Mouse (Mus musculus) CH12.LX (cell line): ENCODE data around the gene Psmd2. TPM values are rescaled to one million over a fixed set of nuclear protein-coding genes. Genes with fewer than 3 reads are reported as not detected.

Experiments
- DNase-seq: peaks from one replicate; pipeline ENCODE4 v3.0.0-alpha.2; 2013; ENCODE audit errors: extremely low read depth
- H3K27ac ChIP-seq: 2 replicates; pipeline ENCODE4 v1.5.1; 2012; ENCODE audit warnings: low read depth, mild to moderate bottlenecking, control low read depth, moderate library complexity; ENCODE audit not compliant: insufficient read depth
- H3K27me3 ChIP-seq: replicated peaks from 2 replicates; pipeline ENCODE3; 2012; ENCODE audit warnings: inconsistent platforms
- H3K36me3 ChIP-seq, 2 experiments: replicated peaks in 1 of 2; 2 replicates each; pipeline versions ENCODE3 to v1.6.1; 2012; ENCODE audit warnings: inconsistent platforms in 1 of 2, low read length in 1 of 2, mild to moderate bottlenecking in 1 of 2, mixed read lengths in 1 of 2, moderate library complexity in 1 of 2; ENCODE audit not compliant: control insufficient read depth in 1 of 2, insufficient read depth in 1 of 2
- H3K4me1 ChIP-seq, 2 experiments: 2 replicates each; pipeline ENCODE4 v1.6.1; 2012; ENCODE audit warnings: inconsistent platforms in 1 of 2, moderate library complexity in 1 of 2; ENCODE audit not compliant: insufficient read depth in 2 of 2, control insufficient read depth in 1 of 2
- H3K4me2 ChIP-seq: 2 replicates; pipeline ENCODE4 v1.6.1; 2012; ENCODE audit warnings: low read depth, mild to moderate bottlenecking, control low read depth; ENCODE audit not compliant: poor library complexity, insufficient read depth, severe bottlenecking
- H3K4me3 ChIP-seq, 3 experiments: fragments of 150-350 bp in 1 of 3; sonication (generic) in 1 of 3; replicated peaks in 1 of 3; 2 replicates each; pipeline versions ENCODE3 to v1.5.1; 2011 to 2012; ENCODE audit warnings: low read depth in 2 of 3, low read length in 2 of 3, mild to moderate bottlenecking in 2 of 3, moderate library complexity in 2 of 3, control low read depth in 1 of 3, improper control_type of control experiment in 1 of 3, inconsistent platforms in 1 of 3, mixed read lengths in 1 of 3; ENCODE audit not compliant: poor library complexity in 1 of 3
- H3K79me2 ChIP-seq: replicated peaks from 2 replicates; pipeline ENCODE4 v1.6.1; 2012; ENCODE audit warnings: mild to moderate bottlenecking, moderate library complexity; ENCODE audit not compliant: control insufficient read depth, poor library complexity, insufficient read depth, severe bottlenecking; ENCODE audit errors: extremely low read depth
- H3K9ac ChIP-seq: 2 replicates; pipeline ENCODE4 v1.6.1; 2012; ENCODE audit warnings: low read depth, mild to moderate bottlenecking, control low read depth, moderate library complexity; ENCODE audit not compliant: insufficient read depth
- H3K9me3 ChIP-seq: replicated peaks from 2 replicates; pipeline ENCODE3; 2012; ENCODE audit warnings: low read length, inconsistent platforms, mixed read lengths
- CHD1 ChIP-seq: IDR thresholded peaks from 2 replicates; pipeline ENCODE4 v1.6.1; 2012; ENCODE audit warnings: low read depth, low read length, improper control_type of control experiment, inconsistent platforms
- E2F4 ChIP-seq: IDR thresholded peaks from 2 replicates; pipeline ENCODE4 v1.6.1; 2011; ENCODE audit warnings: low read depth, low read length, improper control_type of control experiment; ENCODE audit not compliant: insufficient replicate concordance
- EP300 ChIP-seq: IDR thresholded peaks from 2 replicates; pipeline ENCODE4 v1.6.1; 2011; ENCODE audit warnings: low read length, improper control_type of control experiment
- GABPA ChIP-seq: IDR thresholded peaks from 2 replicates; pipeline ENCODE4 v1.6.1; 2012; ENCODE audit warnings: low read depth, low read length, improper control_type of control experiment, inconsistent platforms; ENCODE audit not compliant: insufficient replicate concordance
- MAFK ChIP-seq: IDR thresholded peaks from 2 replicates; pipeline ENCODE4 v1.6.1; 2011; ENCODE audit warnings: low read length, improper control_type of control experiment; ENCODE audit not compliant: insufficient replicate concordance
- MAX ChIP-seq: IDR thresholded peaks from 2 replicates; pipeline ENCODE4 v1.6.1; 2011; ENCODE audit warnings: low read length, improper control_type of control experiment
- NRF1 ChIP-seq: IDR thresholded peaks from 2 replicates; pipeline ENCODE4 v1.6.1; 2014; ENCODE audit warnings: low read depth, mild to moderate bottlenecking, inconsistent platforms, low read length, improper control_type of control experiment, moderate library complexity
- POLR2AphosphoS2 ChIP-seq: IDR thresholded peaks from 2 replicates; pipeline ENCODE4 v1.6.1; 2011; ENCODE audit warnings: low read depth, low read length, improper control_type of control experiment
- RAD21 ChIP-seq: IDR thresholded peaks from 2 replicates; pipeline ENCODE4 v1.6.1; 2011; ENCODE audit warnings: low read depth, mild to moderate bottlenecking, low read length, improper control_type of control experiment, moderate library complexity
- RCOR1 ChIP-seq: conservative IDR thresholded peaks from 2 replicates; pipeline ENCODE4 v1.6.1; 2012; ENCODE audit warnings: low read depth, mild to moderate bottlenecking, inconsistent platforms, low read length, improper control_type of control experiment
- TBP ChIP-seq: conservative IDR thresholded peaks from 2 replicates; pipeline ENCODE4 v1.6.1; 2011; ENCODE audit warnings: low read depth, low read length, improper control_type of control experiment
- UBTF ChIP-seq: IDR thresholded peaks from 2 replicates; pipeline ENCODE4 v1.6.1; 2012; ENCODE audit warnings: low read depth, mild to moderate bottlenecking, inconsistent platforms, low read length, improper control_type of control experiment, moderate library complexity
- USF1 ChIP-seq: IDR thresholded peaks from 2 replicates; pipeline ENCODE4 v1.6.1; 2014; ENCODE audit warnings: low read depth, mild to moderate bottlenecking, inconsistent platforms, low read length, improper control_type of control experiment
- ZC3H11A ChIP-seq: IDR thresholded peaks from 2 replicates; pipeline ENCODE4 v1.6.1; 2012; ENCODE audit warnings: low read depth, mild to moderate bottlenecking, inconsistent platforms, low read length, improper control_type of control experiment
- ZKSCAN1 ChIP-seq: IDR thresholded peaks from 2 replicates; pipeline ENCODE4 v1.6.1; 2012; ENCODE audit warnings: low read depth, inconsistent platforms, low read length, improper control_type of control experiment, borderline replicate concordance
- dilution Hi-C: fragments of 300-500 bp; cut with MboI; formaldehyde crosslinking; loops from 2 replicates; pipeline ENCODE4 v1.14.3; 2020; ENCODE audit warnings: low sequenced_read_pairs; ENCODE audit not compliant: extremely low pct_unique_long_range_greater_than_20kb, extremely low pct_ligation_motif_present
- in situ Hi-C: fragments of 300-500 bp; cut with MboI; formaldehyde crosslinking; loops from 3 replicates; pipeline ENCODE4 v1.14.3; 2019; ENCODE audit warnings: low sequenced_read_pairs, low pct_ligation_motif_present, low pct_unique_long_range_greater_than_20kb, mixed read lengths
- polyA plus RNA-seq: library from polyadenylated mRNA; unstranded; fragments of >175 nt; gene quantifications from 2 replicates; pipeline ENCODE4 v1.2.1, GENCODE M21; 2012; ENCODE audit warnings: low read depth; ENCODE audit not compliant: insufficient read length
- total RNA-seq, 2 experiments: library from RNA; depleted of rRNA; stranded (reverse); fragments of 300-350 nt in 1 of 2; fragments of >200 nt in 1 of 2; gene quantifications; 2 replicates each; pipeline ENCODE4 v1.2.3; 2012 to 2014

The Psmd2 gene
- total and polyA plus RNA-seq, 3 experiments: 273 to 528 (median 340) TPM

DNA sequence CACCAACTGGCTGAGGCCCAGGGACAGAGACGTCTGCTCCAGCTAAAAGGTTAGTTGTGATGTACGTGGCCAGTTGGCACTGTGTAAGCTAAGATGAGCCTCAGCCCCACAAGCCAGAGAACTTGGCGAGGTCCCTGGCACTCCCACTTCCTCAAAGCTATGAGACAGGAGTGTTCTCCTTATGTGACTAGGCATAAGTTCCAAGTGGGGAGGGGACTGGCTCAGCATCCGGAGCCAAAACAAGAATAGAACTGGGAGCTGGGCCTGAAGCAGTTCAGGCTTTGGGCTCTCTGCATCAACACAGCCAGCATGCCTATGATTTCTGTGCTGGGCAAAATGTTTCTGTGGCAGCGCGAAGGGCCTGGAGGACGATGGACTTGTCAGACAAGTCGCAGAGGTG, 43.3 kb downstream of the Psmd2 start:
- DNase-seq: no peak
- H3K27me3 ChIP-seq: no peaks in the 10 kb centered on the region
- TF ChIP-seq GABPA (no peak), CHD1 (no peak), MAFK (no peak), UBTF (no peak), MAX (no peak), EP300 (no peak), E2F4 (no peak), ZKSCAN1 (no peak), NRF1 (no peak), POLR2AphosphoS2 (no peak), RCOR1 (no peak), RAD21 (no peak)
- H3K79me2 ChIP-seq: no peaks in the 10 kb centered on the region
- no peak overlapping the region for H3K4me3 ChIP-seq
- peaks cover 0 to 35% of the 10 kb centered on the region in 2 experiments; a peak in 2 of 4 replicates for H3K4me1 ChIP-seq
- H3K9ac ChIP-seq: no peak overlapping the region
- dilution Hi-C loops: no loop called here
- no peaks in the 10 kb centered on the region for H3K9me3 ChIP-seq
- no peak overlapping the region for H3K4me2 ChIP-seq
- peaks cover 23 to 60% of the 10 kb centered on the region in 2 experiments for H3K36me3 ChIP-seq
- H3K27ac ChIP-seq: no peak overlapping the region
- in situ Hi-C loops: no loop called here

- Histone ChIP-seq H3K9ac (no peak overlapping the region), H3K27me3 (no peaks in the 10 kb centered on the region), H3K4me3 (no peak overlapping the region), H3K36me3 (peaks cover 17 to 56% of the 10 kb centered on the region in 2 experiments), H3K4me1 (peaks cover 0 to 45% of the 10 kb centered on the region in 2 experiments; a peak in 2 of 4 replicates), H3K9me3 (no peaks in the 10 kb centered on the region), H3K4me2 (no peak overlapping the region), H3K27ac (no peak overlapping the region), H3K79me2 (no peaks in the 10 kb centered on the region)
- dilution Hi-C loops (no loop called here), in situ Hi-C loops (no loop called here)
- TF ChIP-seq RAD21 (no peak), ZC3H11A (no peak), CHD1 (no peak), TBP (no peak), USF1 (no peak), E2F4 (no peak)
- no peak for DNase-seq
Observed at GRCm38 (mm10) chr16:20695622-20696323, 44.3 kb downstream of the Psmd2 start.
